Mouse (Mus musculus) erythroblast, embryonic 14.5 days (primary cell): ENCODE measurements around the gene Phc2.

ENCODE experiments used
- GATA1 ChIP-seq: IDR thresholded peaks from 2 replicates; pipeline ENCODE4 v1.6.1; 2012; ENCODE audit warnings: low read length, inconsistent platforms, mixed read lengths
- TAL1 ChIP-seq: IDR thresholded peaks from 3 replicates; pipeline ENCODE4 v1.6.1; 2012; ENCODE audit warnings: low read length, inconsistent platforms, mixed read lengths

DNA sequence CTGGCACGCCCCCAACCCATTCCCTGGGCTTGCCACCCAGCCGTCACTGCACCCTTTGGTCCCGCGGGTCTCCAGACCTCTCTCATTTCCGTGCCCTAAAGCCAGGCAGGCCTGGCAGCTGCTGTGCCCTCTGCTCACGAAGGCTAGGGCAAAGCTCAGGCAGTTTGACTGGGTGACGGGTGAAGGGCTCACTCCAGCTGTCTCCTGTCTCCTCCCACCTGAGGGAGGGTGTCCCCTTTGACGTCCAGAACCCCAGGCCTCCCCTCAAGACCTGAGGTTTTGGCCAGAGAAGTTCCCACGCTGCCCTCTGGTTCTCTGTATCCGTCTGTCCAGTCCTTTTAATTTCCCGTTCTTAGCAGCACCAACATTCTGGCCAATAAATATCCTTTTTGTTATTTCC, 119.3 kb downstream of the Phc2 start:
- no peak for TF ChIP-seq TAL1
- no peak for TF ChIP-seq GATA1
